Mouse (Mus musculus): ENCODE results near the gene Abhd12b.

The Abhd12b gene

DNA sequence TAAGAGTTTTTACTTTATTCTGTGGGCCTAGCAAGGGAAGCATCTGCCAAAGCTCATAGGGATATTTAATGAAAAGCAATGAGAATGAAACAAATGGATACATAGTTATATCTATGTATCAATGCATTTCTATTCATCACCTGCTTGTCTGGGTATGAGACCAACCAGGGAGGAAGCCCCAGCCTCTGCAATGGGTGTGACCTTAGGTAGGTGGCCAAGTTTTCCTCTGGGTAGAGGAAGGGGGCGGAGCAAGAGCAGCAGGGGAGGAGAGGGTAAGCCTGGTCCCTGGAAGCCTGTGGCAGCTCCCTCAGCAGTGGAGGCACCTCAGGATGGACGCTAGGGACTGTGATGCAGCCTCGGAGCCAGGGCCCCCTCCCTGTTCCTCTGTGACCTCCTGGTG, at the start of gene Abhd12b:
Abhd12b (plus strand) TSS at position 301 of the 400 bp plus-strand sequence.
- no peak for DNase-seq

DNA sequence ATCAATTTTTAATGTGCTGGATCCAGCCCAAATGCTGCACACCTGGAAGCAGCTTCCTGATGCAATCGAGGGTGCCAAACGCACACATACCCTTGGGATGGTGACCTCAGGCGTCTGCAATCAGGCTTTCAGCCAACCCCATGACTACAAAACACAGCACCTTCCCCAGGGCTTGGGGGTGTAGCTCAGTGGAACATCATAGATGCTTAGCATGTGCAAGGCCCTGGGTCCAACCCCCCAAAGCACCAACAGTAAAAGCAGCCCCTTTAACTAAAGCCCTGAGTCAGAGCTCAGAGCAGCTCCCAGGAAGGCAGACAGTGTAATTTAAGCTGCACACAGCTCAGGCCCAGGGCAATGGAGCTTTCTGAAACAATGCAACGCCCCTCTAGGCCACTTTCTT, 49.7 kb upstream of the Abhd12b start:
- no peak for DNase-seq

DNA sequence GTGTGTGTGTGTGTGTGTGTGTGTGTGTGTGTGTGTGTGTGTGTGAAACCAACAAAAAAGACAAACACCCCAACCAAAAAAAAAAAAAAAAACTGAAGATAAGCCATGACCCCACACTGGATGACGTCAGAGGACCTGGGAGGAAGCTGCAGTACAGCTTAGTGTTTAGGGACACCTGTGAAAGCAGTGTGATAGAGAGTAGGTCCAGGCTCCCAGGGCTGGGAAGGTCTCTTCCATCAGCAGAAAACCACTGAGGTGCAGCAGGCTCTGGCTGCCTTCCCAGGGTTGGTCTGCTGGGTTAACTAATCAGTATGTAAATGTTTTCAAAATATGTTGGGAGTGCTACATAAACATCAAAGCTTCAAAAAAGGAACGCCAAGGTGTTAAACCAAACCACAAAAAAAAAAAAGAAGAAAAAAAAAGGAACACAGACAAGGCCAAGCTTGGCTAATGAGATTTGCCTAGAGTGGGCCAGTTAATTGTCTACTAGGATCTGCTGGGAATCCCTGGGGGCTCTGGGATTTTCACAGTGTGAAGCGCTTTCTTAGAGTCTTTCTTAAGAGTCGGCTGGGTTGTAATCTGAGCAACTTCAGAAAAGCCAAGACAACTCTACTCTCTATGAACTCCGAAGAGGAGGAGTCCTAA, 49.0 kb upstream of the Abhd12b start:
- no peak for DNase-seq

DNA sequence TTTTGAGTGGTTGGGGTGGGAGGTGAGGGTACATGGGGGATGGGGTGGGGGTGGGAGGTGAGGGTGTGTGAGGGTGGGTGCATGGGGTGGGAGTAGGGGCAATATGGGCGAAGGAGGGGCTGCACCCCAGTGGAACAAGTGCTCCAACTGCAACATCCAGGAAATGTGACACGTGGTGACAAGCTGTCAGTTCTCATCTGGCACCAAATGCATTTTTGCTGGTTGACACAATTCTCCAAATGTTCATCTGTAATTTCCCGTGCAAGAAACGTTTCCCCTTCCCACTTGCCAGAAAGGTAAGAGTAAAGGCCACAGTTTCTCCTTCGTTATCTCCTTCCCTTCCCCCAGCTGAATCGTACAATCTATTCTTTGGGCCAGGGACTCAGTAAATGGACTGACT, 48.1 kb upstream of the Abhd12b start:
- DNase-seq, result no peak

DNA sequence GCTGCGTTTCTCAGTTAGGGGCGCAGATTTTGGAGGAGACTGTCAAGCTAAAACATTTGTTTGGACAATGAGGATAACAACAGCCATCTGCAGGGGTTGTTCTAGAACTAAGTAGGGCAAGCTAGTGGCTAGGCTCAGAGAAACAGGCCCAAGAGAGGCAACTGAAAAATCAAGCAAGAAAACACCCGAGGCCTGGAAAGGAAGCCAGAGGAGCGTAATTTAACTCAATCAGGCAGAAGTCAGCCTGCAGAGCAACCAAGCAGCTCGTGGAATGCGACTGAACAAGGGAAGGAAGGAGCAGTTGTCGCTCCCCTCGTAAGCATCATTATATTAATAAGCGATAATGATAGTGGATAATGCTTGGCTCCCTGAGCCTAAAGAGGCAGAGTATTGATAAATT, 47.4 kb upstream of the Abhd12b start:
- no peak for DNase-seq

DNA sequence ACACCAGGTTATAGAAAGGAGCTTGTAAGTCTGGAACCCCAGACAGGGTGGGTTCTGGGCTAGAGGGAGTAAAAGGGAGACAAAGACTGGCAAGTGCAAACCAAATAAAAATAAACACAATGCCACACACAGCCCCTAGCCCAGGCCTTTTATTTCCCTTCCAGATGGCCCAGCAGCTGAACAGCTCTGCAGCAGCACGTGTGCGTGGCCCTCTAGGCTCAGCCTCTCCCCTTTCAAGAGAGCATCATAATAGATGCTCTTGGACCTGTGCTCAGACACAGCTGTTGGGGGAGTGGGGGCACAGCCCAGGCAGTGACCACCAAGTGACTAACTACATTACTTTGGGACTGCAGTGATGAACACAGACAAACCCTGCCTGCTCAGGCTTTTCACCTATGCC, 45.8 kb upstream of the Abhd12b start:
- DNase-seq, result no peak

DNA sequence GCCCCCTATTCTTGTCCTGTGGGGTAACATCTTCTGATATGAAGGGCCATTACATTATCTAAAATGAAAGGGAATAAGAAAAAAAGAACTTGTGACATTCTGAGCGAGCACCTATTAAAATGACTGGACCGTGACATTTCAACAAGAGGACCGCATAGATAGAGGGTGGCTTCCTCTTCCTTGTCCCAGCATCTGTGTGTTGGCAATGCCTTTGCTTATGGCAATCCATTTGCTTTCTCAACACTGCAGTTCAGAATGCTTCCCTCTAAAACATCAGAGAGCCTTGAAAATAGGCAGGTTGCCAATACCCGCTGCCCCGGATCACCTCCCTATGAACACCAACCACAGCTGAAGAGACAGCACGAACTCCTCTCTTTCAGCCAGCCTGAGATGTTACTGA, 44.0 kb upstream of the Abhd12b start:
- peak; percentile 27 for DNase-seq

DNA sequence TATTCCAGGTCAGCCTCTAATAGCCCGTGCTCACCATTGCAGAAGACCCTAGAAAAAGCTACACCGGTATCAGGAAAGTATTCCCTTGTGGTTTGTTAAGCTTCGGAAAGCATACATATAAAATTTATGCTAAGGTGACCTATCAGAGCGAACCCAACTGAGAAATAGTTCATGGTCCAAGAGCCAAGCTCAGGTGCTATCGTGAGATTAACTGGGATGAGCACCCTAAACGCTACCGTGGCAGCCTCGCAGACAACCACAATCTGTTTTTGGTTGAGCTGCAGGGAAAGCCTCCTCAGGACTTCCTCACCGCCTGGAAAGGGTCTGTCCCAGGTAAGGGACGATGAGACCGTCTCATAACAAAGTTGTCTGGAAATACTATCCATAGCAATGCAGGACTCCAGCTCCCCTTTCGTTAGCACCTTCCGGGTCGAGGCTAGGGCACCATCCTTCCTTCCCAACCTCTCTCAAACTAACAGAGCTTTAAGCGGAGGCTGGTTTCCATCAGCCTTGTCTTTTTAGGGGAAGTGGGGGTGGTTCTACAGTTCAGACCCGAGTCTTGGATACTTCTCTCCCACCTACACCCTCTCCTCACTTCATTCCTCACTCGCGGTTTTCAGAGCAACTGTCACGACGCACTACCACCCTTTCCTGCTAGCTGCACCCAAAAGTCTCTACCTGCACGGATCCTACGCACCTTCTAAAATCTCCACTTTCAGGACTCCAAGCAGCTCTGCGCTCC, 43.4 kb upstream of the Abhd12b start:
- no peak for DNase-seq

DNA sequence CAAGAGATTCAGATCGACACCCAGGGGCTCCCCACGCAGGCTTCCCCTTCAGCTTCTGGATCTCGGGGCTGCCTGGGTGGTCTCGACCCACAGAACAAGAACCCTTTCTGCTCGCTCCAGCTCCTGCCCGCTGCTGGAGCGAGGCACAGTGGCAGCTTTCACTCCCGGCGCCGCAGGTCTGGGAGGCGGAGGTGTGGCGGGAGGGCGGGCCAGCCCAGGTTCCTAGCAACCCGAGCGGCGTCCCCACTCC, 42.9 kb upstream of the Abhd12b start:
- DNase-seq, result peak; percentile 33

DNA sequence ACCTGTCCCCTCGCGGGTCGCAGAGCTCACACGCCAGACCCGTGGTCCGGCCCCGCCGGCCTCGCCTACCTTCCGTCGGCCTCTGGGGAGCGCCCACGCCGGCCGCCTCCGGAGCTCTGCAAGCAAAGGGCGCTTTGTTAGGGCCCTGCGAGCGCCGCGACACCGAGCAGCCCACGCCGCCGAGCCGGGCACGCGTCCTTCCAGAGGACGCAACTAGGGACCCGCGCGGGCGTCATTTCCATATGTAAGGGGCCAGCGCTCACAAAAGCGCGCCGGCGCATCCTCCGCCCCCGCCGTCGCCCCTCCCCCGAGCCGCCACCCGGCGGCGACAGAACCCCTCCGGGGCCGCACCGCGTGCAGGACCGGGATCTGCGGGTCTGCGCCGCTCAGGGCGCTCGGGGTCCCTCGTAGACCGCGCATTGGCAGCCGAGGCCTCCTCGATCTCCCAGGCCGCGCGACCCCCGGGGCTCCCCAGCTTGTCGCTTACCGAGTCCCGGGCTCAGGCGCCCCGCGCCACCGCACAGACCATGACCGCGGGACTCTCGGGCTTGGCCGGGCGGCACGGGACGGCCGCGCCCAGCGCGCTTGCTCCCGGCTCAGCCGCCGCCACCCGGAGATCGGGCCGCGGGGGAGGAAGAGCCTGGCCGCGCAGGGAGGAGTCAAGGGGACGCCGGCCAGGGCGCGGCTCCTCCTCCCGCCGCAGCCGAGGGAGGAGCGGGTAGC, 42.4 kb upstream of the Abhd12b start:
- peak; percentile 55 for DNase-seq

DNA sequence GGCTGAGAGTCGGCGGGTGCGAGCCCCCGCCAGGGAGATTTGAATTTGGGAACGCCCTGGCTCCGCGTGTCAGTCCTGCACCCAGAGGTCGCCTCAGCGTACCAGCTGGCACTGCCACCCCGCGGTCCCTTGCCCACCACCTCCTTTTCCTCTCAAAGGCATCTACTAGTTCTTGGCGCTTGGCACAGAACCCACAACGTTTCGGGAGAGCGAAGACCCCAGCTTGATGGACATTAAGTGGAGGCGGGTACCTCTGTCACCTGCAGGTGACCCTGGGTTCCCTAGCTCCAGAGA, 41.9 kb upstream of the Abhd12b start:
- no peak for DNase-seq

DNA sequence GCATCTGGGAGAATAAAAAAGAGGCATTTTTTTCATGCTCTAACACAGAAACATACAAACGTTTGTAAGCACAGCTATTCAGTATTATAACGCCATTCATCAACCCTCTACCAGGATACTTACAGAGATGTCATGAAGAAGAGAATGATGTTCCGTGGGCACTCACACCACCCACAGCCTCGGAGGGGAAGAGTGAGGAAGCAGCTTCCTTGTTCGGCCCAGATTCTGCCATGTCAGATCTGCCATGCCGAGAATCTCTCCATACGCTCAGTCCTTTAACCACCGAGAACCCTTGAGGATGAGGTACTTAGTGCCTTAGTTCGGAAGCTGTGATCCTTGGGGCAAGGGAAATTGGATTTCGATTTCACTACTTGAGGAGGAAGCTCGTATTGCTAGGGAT, 40.6 kb upstream of the Abhd12b start, which contains the start of gene Nin:
Nin (minus strand) TSS at position 367 of the 400 bp plus-strand sequence.
- no peak for DNase-seq

DNA sequence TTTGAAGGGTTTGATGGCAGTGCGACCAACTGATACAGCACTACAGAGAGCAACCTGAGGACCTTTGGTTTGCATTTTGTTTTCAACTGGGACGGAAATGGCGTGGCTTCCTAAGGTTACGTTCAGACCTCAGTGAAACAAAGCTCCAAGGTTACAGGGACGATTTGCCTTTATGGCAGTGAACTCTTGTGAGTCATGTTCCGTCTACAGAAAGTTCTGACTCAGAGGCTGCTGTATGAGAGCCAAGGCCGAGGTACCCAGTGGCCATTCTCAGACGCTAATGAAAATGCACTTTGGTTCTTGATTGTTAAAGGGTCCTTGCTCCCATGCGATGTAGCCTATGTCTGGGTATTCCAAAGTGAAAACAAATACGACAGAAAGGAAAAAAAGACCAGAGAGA, 36.8 kb upstream of the Abhd12b start:
- DNase-seq, result no peak

DNA sequence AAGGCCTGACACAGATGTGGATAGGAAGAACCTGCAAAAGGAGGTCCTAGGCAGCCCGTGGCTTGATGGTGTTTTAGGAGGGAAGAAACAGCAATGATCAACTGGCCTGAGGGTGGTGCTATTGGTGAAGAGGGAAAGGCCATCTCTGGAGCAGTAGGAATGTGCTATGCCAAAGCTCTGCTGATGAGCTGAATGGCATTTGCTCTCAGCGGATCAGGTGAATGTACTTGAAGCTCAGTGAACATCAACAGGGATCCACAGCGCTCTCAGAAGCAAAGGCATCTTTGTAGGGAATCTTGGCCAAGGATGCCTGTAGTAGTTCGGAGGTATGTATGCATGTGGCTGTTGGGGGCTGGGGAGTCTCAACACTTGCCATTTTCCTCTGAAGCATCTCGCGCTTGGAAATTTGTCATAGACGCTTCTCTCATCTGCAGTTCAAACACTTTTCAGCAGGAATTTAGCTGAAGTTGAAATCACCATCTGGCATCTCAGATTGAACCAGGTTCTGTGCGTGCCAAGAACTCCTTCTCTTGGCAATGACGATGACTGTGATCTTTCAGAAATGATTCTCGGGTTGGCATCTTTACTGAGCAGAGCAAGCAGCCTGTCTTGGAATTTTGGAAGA, 35.1 kb upstream of the Abhd12b start:
- DNase-seq, result peak; percentile 51

DNA sequence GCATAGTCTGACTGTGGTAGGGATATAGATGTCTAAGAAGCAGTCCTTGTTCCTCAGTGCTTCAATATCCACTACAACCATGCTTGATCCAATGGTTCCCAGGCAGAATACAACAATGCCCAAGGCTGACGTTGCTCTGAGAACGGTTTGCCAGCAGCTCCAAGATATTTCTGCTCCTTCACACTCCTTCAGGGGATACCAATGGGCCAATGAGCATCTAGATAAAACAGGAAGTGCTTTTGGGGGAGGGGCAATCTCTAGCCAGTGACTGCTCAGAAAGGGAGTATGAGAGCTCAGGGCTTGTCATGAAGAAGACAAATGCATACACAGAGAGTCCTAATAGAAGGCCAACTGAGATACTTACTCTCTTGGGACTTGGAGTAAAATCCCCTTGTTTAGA, 34.4 kb upstream of the Abhd12b start:
- DNase-seq, result no peak

DNA sequence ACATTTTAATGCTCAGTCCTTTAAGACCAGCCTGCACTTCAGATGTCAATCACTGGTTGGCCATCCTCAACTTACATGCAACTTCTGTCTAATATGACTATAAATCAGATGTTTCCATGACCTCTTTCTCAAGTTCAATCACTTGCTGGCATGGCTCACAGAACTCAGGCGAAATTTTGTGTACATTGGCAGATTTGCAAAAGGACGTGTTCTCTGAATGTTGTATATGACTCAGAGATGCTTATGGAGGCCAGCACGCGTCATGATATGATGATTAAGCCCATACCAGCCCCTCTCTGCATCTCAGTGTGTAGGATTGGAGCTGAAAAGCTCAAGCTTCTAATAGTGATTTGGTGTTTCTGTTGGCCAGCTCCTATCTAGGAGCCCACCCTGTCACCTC, 27.3 kb upstream of the Abhd12b start:
- no peak for DNase-seq

DNA sequence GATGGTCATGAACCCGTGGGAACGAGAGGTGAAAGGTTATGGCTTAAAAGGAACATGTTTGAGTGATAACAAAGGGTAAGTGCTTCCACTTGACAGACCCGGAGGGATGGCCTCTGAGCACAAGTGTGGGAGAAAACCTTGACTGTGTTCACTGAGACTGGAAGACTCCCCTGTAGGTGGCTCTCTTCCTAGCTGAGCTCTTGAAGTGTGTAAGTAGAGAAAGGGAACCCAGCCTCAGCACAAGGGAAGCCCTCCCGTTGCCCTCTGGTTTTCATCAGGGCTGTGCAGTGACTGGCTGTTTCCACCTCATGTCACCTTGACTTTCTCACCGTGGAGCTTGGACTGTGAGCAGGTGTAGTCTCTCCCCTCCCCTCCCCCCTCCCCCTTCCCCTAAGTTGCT, 24.8 kb upstream of the Abhd12b start:
- no peak for DNase-seq

DNA sequence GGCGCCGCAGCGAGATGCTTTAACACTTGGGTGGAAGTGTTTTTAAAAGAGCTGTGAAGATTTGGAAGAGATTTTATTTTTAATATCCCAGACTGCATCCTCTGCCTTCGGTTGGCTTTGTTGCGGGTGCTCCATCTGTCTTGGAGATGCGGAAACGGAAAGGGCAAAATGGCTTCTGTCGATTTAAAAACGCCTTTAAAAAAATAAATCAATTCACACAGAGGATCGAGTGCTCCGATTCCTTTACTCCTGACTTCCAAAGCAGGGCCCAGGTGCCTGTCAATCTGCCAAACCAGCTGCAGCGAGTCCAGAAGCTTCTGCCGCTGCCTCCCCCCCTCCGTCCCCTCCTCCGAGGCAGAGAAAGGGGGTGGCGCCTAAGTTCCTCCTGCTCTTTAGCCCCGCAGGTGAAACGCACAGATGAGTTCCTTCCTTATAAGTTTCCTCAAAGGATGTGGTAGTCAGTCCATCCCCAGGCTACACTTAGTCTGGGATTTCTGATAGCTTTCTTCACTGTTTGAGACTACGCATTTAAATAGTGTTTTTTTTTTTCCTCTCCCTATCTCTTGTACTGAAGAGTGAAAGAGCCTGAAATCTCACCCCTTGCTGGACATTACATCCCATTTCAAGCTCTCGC, 22.8 kb upstream of the Abhd12b start:
- peak; percentile 43 for DNase-seq

DNA sequence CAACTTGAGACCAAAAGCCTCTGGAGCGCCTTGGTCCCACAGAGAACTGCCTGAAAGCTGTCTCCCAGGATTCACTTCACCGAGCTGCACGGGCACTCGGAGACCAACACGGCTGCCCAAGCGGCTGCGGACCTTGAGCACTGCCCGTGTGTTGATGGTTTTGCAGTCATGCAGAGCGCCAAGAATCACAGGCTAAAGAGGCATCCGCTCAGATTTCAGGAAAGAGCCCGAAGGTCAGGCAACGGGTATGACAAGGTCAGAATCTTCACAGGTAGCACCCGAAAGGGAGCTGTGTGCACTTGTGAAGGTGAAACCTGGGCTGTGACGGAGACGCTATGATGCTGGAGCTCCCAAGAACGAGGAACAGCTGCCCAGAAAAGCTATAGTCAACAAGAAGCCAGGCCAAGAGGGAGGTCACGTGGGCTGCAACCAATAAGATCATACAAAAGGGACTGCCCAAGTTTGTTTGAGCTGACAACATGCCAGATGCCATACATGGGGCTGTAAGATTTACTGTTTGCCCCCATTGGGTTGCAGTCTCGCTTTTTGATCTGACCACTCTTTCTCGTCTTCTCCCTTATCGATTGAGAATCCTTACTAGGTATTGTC, 19.2 kb upstream of the Abhd12b start:
- DNase-seq, result no peak

DNA sequence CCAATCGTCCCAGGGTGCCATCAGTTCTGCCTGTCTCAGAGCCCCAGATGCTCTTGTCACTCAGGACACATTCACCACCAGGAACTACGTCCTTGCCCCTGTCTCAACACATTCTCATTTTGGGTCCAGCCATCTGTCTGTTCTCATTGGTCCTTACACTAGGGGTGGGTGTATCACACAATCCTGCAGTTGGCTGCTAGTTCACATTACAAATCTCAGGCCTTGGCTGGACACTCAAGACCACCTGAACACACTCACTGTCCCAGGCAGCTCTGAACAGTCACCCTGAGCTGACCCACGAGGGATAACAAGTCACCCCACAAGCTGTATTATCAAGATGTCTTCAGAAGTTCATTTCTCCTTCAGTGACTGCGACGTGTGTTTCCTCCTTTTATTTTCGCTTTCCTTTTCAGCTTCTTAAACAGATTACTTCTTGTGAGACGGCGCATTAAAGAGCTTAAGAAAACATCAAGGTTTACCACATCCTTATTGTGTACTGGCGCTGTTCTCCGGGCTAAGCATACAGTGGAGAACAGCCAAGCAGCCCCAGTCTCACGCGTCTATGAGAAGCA, 17.7 kb upstream of the Abhd12b start:
- no peak for DNase-seq

DNA sequence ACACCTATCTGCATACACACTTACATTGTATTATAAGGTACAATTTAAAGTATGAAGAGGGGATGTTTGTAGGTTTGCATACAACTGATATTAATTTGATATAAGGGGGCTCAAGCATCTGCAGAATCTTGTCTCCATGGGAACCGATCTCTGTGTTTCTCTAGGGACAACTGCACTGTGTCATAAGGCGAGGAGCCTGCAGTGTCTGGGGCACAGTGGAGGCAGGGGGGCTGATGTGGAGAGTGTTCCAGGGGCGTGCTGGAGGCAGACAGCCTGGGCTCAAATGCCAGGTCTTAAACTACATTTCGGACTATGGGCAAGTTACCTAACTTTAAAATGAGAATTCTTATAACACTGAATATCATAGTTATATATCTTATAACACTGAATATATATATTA, 16.8 kb upstream of the Abhd12b start:
- DNase-seq, result no peak

DNA sequence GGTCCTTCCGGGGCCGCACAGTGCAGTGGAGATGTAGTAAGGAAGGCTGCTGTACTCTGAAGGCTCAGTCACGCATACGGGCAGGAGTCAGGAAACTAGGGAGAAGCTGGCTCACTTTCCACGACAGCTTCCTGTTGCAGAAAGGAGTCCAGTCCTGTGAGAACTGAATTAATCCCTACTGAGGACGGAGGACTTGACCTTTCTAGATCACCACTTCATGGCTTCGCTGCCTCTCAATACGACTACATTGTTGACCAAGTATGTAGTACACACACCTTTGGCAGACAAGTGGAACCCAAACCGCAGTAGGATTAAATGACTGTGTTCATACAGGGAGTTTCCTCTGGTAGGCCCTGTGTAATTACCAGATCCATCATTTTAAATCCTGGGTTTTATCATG, 16.3 kb upstream of the Abhd12b start:
- no peak for DNase-seq

DNA sequence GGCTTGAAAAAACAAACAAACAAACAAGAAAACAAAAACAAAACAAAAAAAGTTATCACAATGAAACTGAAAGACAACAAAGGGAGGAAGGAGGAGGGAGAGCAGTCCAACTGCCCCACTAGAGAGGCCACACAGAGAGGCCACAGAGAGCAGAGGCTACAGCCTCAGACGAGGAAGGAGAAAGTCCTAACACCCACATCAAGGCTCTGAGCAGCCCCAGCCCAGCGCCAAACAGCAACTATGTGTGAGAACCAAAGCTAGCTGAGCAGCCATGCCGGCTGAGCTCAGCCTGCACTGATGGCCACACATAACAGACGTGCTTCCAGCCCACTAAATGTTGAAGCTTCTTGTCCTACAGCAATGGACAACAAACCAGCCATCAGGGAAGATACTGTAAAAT, 14.1 kb upstream of the Abhd12b start:
- no peak for DNase-seq

Measured in cerebellum, adult 8-10 months (tissue).